In the genomic region with DNA sequence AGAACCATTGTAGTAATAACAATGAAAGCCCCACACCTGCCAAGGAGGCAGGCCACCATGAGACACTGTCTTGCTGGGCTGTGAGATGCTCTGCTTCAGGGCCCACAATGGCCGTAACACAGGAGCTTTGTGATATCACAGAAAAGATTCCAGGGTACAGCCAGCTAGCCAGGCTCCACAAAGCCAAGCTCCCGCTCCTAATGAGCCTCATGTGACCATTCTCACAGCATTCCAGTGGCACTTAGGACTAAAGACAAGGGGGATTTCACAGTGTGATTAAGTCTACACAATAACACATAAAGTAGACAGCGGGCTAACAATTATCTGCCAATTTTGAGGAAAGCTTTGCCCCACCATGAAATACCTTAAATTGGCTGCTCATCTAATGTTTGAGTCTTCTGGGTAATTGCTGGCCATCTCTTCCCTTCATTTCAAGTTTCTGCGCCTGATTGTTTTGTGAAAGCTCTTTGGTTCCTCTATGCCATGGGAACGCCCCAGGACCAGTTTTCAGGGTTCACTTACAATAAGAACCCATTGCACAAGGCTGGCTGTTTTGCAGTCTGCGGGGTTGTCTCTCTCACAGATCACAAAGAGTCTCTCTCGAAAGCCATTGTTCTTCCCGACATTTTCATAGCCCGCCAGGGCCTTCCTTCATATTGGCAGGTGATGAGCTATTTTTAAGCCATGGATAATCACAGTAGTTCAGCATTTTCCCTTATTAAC, we compare ENCODE assay signal across 14 mouse cellular contexts.
DNase-seq lines count a peak whose midpoint lies in the region; ATAC-seq lines count a peak whose summit lies in the region.
"Had no signal": no experiment of that assay in that cellular context is flagged by ENCODE, and none has a peak within 500 bp of the region (broad histone marks: within the 10 kb centered on the region; RNA-seq: fewer than 3 reads in every experiment).

No protein-coding gene starts in this region.

- H3K27ac ChIP-seq in embryonic facial prominence, embryonic 10.5 days (replicated peaks) = no peak overlapping the region
- H3K27ac ChIP-seq in forebrain, embryonic 14.5 days (ENCODE audit: low read depth, low read length) = peak overlapping the region; percentile 63; the same call in 1 of the 2 replicates
- H3K27ac ChIP-seq in midbrain, embryonic 11.5 days (ENCODE audit: low read depth, low read length) = no peak overlapping the region

- 71% methylated on average over 9 of the region's 9 CpGs for WGBS in embryonic facial prominence, embryonic 10.5 days
- 3% methylated on average over 9 of the region's 9 CpGs for WGBS in forebrain, embryonic 14.5 days
- 66% methylated on average over 9 of the region's 9 CpGs for WGBS in midbrain, embryonic 11.5 days

- no peak overlapping the region for H3K9ac ChIP-seq in forebrain, embryonic 14.5 days (ENCODE audit: low read length)
- H3K9ac ChIP-seq in midbrain, embryonic 11.5 days (ENCODE audit: low read length) = no peak overlapping the region
- H3K9ac ChIP-seq: lung, embryonic 14.5 days had no signal

- peak; percentile 89 for ATAC-seq in forebrain, embryonic 14.5 days
- ATAC-seq in midbrain, embryonic 11.5 days (ENCODE audit: low FRiP score) = 0 out of 2 replicates have a peak, but pooled peaks have one; percentile 40
- ATAC-seq: activated CD4-positive, CD25-positive, alpha-beta regulatory T cell, adult 4 months had no signal

- no peaks in the 10 kb centered on the region for H3K9me3 ChIP-seq in embryonic facial prominence, embryonic 10.5 days
- no peaks in the 10 kb centered on the region for H3K9me3 ChIP-seq in forebrain, embryonic 14.5 days (replicated peaks; ENCODE audit: control insufficient read depth, low read length)
- H3K9me3 ChIP-seq in midbrain, embryonic 11.5 days (ENCODE audit: control insufficient read depth, low read length) = no peaks in the 10 kb centered on the region
- H3K9me3 ChIP-seq: megakaryocyte, embryonic 14.5 days had no signal

- H3K4me1 ChIP-seq in embryonic facial prominence, embryonic 10.5 days = no peaks in the 10 kb centered on the region
- H3K4me1 ChIP-seq in forebrain, embryonic 14.5 days (ENCODE audit: control insufficient read depth, insufficient read depth, low read length) = peaks cover 22% of the 10 kb centered on the region
- H3K4me1 ChIP-seq in midbrain, embryonic 11.5 days (ENCODE audit: control insufficient read depth, insufficient read depth, low read length) = no peaks in the 10 kb centered on the region
- H3K4me1 ChIP-seq: megakaryocyte, embryonic 14.5 days had no signal

- H3K27me3 ChIP-seq in embryonic facial prominence, embryonic 10.5 days (replicated peaks; ENCODE audit: low read depth, poor library complexity, severe bottlenecking) = no peaks in the 10 kb centered on the region
- H3K27me3 ChIP-seq in forebrain, embryonic 14.5 days (replicated peaks; ENCODE audit: control insufficient read depth, insufficient read depth, low read length) = no peaks in the 10 kb centered on the region
- H3K27me3 ChIP-seq in midbrain, embryonic 11.5 days (ENCODE audit: control insufficient read depth, insufficient read depth, low read length) = no peaks in the 10 kb centered on the region
- H3K27me3 ChIP-seq: megakaryocyte, embryonic 14.5 days had no signal

- no peaks in the 10 kb centered on the region for H3K36me3 ChIP-seq in embryonic facial prominence, embryonic 10.5 days (replicated peaks)
- no peaks in the 10 kb centered on the region for H3K36me3 ChIP-seq in forebrain, embryonic 14.5 days (ENCODE audit: control insufficient read depth, insufficient read depth, low read length)
- no peaks in the 10 kb centered on the region for H3K36me3 ChIP-seq in midbrain, embryonic 11.5 days (ENCODE audit: control insufficient read depth, insufficient read depth, low read length)

- H3K4me3 ChIP-seq in embryonic facial prominence, embryonic 10.5 days = no peak overlapping the region
- H3K4me3 ChIP-seq in forebrain, embryonic 14.5 days (ENCODE audit: low read depth, low read length) = no peak overlapping the region
- no peak overlapping the region for H3K4me3 ChIP-seq in midbrain, embryonic 11.5 days (ENCODE audit: low read depth, low read length)
- H3K4me3 ChIP-seq: megakaryocyte, embryonic 14.5 days had no signal

- H3K4me2 ChIP-seq in forebrain, embryonic 14.5 days (ENCODE audit: low read length) = no peak overlapping the region
- H3K4me2 ChIP-seq in midbrain, embryonic 11.5 days = no peak overlapping the region
- H3K4me2 ChIP-seq: lung, embryonic 14.5 days had no signal

- peak; percentile 27 for DNase-seq in embryonic facial prominence, embryonic 10.5 days (ENCODE audit: low spot score)
- DNase-seq in forebrain, embryonic 14.5 days (ENCODE audit: low spot score) = peak; percentile 89
- DNase-seq in midbrain, embryonic 11.5 days (ENCODE audit: low spot score, missing footprints) = no peak
- DNase-seq in retina, embryonic 14.5 days (ENCODE audit: low spot score) = peak; percentile 63
- DNase-seq in lung, postnatal 36 days = no peak
- no peak for DNase-seq in urinary bladder, postnatal 14 days (ENCODE audit: low spot score)
- no peak for DNase-seq in c-Kit-positive CD71-positive TER-119-positive erythroid progenitor cells, embryonic 14.5 days (ENCODE audit: low spot score)
- DNase-seq: cerebellum, adult 18-20 months; liver; lung, embryonic 14.5 days; right cerebral cortex, postnatal 14 days; thymus, adult 2 months had no signal

Comparison
In these comparisons a context has a peak if more than half of its experiments do, and no peak if none do; other contexts are left out.
1. DNase-seq: peak in embryonic facial prominence, embryonic 10.5 days (single experiment), forebrain, embryonic 14.5 days (single experiment) and retina, embryonic 14.5 days (single experiment); none in midbrain, embryonic 11.5 days (single experiment), lung, postnatal 36 days (single experiment), urinary bladder, postnatal 14 days (single experiment) and c-Kit-positive CD71-positive TER-119-positive erythroid progenitor cells, embryonic 14.5 days (single experiment).